Mouse (Mus musculus) lung, adult 2 months (tissue): ENCODE measurements around the gene Slc16a14. TPM values are rescaled to one million over a fixed set of nuclear protein-coding genes. Genes with fewer than 3 reads are reported as not detected.

ENCODE experiments used
- DNase-seq: peaks from one replicate; pipeline ENCODE4 v3.0.0; 2022
- H3K4me1 ChIP-seq: fragments of 200-500 bp; 2 replicates; pipeline ENCODE4 v1.6.1; 2011; ENCODE audit warnings: low read length; ENCODE audit not compliant: control insufficient read depth, insufficient read depth
- H3K4me3 ChIP-seq: fragments of 200-500 bp; replicated peaks from 2 replicates; pipeline ENCODE3; 2011; ENCODE audit warnings: low read depth, mild to moderate bottlenecking, control low read depth, low read length; ENCODE audit errors: extremely low read depth
- CTCF ChIP-seq: fragments of 200-500 bp; IDR thresholded peaks from 2 replicates; pipeline ENCODE4 v1.5.1; 2011; ENCODE audit warnings: mild to moderate bottlenecking, low read length, control low read depth; ENCODE audit not compliant: insufficient read depth
- POLR2A ChIP-seq: fragments of 200-500 bp; IDR thresholded peaks from 2 replicates; pipeline ENCODE4 v1.6.1; 2011; ENCODE audit warnings: low read depth, mild to moderate bottlenecking, control low read depth, low read length, borderline replicate concordance; ENCODE audit errors: extremely low read depth
- WGBS: fragments of 180-500 bp; shearing (Covaris S2); methylation state at CpG from one replicate; pipeline ENCODE4 v1.1.7; 2018; 5-methylcytosine and 5-hydroxymethylcytosine counted together
- polyA plus RNA-seq: library from polyadenylated mRNA; depleted of rRNA; stranded (reverse); fragments of >200 nt; gene quantifications from 2 replicates; pipeline ENCODE4 v1.2.3, GENCODE M21; 2012; rRNA removed

Gene Slc16a14
- polyA plus RNA-seq, 1 experiment = 0.06 TPM

DNA sequence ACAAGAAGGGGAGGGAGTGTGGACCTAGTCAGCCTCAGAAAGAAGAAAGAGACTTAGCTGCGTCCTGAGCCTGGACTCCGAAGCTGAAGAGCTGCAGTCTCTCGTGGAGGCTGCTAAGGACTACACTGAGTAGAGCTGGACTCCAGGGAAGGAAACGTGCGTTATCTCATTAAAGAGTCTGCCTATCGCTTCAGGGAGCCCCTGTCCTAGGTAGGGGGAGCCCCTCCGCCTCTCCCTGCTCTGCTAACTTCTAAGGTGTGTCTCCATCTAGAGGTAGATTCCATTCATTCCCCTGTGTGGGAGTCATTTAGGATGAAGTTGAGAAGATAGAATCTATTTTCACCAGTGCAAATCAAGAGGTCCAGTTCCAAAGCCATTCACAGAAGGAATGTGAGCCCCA lies 65.4 kb downstream of the Slc16a14 start:
- 54% methylated on average over 7 of the region's 7 CpGs for WGBS
- no peaks in the 10 kb centered on the region for H3K4me1 ChIP-seq
- no peak for TF ChIP-seq POLR2A
- TF ChIP-seq CTCF = no peak
- H3K4me3 ChIP-seq = no peak overlapping the region
- DNase-seq = no peak

DNA sequence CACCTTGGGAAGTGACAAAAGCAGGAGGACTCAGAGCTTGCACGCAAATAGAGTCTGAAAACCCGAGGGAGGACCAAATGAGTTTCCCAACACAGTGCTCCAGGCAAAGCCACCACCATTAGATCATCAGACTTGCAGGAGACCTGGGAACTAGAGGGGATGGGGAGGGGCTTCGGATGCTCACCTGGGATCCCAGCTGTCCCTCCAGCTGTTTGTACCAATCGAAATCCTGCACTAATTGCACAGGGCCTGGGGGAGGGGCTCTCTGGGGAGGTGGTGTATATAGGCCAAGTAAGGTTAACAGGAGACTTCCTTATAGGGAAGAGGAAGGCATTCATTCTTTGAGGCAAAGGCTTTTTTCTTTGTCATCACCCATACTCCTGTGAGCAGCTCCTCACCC lies 66.1 kb downstream of the Slc16a14 start:
- DNase-seq = no peak
- no peak for TF ChIP-seq CTCF
- no peak for TF ChIP-seq POLR2A
- no peak overlapping the region for H3K4me3 ChIP-seq
- WGBS = 63% methylated on average over 4 of the region's 4 CpGs
- no peaks in the 10 kb centered on the region for H3K4me1 ChIP-seq

DNA sequence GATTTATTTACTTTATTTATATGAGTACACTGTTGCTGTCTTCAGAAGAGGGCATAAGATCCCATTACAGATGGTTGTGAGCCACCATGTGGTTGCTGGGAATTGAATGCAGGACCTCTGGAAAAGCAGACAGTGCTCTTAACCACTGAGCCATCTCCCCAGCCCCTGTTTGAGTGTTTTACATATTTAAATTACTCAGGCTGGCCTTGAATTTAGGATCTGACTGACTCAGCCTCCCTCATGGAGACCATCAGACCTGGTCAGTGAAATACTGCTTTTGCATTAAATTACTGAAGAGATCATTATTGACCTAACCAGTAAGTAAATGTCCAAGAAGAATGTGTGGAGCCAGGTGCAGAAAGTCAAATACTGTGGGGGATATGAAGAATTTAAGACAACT lies 66.6 kb downstream of the Slc16a14 start:
- Histone ChIP-seq H3K4me1 (no peaks in the 10 kb centered on the region), H3K4me3 (no peak overlapping the region)
- no peak for TF ChIP-seq CTCF
- TF ChIP-seq POLR2A = no peak
- no peak for DNase-seq

DNA sequence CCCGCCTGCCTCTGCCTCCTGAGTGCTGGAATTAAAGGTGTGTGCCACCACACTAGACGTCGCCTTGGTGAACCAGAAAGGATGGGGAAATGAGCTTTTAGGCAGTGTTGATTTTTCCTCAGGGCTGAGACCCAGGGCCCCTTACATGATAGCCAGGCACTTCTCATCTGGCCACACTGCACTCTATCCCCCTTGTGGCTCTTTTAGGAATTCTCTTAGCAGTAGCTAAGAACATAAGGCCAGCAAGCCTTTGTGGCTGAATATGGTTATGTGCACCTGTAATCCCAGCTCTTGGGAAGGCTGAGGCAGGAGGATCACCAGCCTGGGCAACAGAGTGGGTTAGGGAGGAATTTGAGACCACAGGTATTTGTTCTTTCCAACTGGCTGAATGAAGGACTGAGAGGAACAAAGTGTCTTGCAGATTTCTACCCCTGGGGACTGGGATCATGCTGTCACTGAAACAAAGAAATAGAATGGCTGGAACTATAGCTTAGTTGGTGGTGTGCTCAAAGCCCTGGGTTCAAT lies 68.2 kb downstream of the Slc16a14 start:
- WGBS = 99% methylated on average over 3 of the region's 3 CpGs
- DNase-seq = no peak
- Histone ChIP-seq H3K4me3 (no peak overlapping the region), H3K4me1 (no peaks in the 10 kb centered on the region)
- TF ChIP-seq CTCF (no peak), POLR2A (no peak)

DNA sequence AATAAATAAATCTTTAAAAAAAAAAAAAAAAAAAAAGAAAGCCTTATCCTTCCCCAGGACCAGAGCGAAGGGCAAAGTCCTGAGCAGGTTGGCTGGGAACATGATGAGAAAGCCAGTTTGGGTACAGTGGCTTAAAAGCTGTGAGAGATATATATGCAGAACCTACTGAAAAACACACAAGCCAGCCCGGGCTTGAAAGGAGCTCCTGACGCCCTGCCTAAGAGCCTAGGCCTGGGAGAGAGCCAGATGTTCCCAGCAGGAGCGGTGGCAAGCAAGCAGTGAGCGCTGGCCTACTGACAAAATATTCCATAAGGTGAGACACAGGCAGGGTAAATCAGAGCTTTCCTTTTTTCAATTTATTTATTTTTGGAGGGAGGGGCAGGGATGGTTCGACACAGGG lies 68.7 kb downstream of the Slc16a14 start:
- H3K4me3 ChIP-seq = no peak overlapping the region
- TF ChIP-seq POLR2A = no peak
- no peak for TF ChIP-seq CTCF
- WGBS = 88% methylated on average over 6 of the region's 6 CpGs
- DNase-seq = no peak
- H3K4me1 ChIP-seq = no peaks in the 10 kb centered on the region

DNA sequence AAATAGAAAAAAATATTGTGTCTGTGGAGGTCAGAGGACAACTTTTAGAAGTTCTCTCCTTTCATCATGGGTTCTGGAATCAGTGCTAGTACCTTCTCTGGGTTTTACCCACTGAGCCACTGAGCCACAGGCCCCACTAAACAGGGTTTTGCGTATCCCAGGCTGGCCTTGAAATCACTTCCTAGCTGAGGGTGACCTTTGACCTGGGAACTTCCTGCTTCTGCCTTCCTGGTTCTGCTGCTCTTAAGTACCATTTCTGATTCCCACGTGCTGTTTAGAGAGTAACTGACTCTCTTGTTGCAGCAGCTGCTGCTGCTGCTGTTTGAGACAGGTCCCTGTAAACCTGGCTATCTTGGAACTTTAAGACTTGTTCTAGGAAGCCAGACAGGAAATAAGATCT lies 70.3 kb downstream of the Slc16a14 start:
- TF ChIP-seq POLR2A = no peak
- TF ChIP-seq CTCF = no peak
- H3K4me3 ChIP-seq = no peak overlapping the region
- H3K4me1 ChIP-seq = no peaks in the 10 kb centered on the region
- WGBS = 41% methylated on average over 2 of the region's 2 CpGs
- DNase-seq = no peak

DNA sequence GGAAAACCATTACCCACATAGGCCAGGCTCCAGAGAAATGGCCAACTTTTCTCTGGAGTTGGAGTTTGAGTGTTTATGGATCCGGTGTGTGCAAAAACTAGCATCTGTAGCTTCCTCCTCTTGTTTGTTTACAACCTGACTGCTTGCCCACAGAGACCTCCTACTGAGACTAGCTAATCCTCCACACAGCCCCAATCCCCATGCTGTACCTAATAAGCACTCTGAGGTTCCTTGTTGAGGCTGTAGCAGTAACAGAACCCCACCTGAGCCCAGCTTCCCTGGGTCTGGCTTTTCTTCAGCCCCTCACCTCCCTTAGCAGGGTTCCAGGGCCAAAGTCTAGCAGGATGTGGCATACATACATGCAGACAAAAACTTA lies 73.7 kb downstream of the Slc16a14 start:
- no peak for DNase-seq
- TF ChIP-seq POLR2A (no peak), CTCF (no peak)
- WGBS = 58% methylated on average over 1 of the region's 1 CpGs
- no peak overlapping the region for H3K4me3 ChIP-seq
- H3K4me1 ChIP-seq = no peaks in the 10 kb centered on the region

DNA sequence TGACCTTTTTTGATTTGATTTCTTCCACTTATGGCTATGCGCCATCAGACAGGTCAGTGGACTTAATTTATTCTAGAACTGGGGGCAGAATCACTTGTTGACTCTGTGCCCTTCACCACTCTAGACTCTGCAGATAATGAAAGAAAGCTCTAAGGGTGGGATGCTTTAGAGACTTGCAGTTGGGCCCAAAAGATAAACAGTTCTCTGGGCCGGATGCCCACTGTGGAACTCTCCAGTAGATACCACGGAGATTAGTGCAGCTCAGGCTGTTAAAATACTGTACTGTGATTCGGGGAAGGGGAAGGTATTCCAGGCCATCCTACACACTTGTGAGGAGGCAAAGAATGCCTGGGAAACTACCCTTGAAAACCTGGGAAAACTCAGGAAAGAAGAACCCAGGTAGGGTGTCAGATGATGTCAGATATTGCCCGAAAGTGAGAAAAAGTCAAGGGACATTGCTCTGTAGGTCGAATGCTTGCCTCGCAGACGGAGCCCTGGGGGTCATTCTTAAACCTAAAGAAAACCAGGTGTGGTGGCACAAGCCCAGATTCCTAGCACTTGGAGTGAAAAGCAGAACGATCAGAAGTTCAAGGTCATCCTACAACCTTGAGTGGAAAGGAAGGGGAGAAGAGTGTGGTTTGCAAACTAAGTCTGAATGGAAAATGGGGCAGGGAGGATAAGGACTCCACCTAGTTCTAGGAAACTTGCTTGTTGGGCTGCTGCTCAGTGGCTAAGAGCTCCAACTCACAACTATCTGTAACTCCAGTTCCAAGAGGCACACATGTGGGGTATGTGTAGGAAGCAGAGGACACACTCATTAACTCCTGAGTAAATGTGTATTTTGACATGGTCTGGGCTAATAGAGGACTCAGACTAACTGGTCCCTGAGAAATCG lies 74.3 kb downstream of the Slc16a14 start:
- no peaks in the 10 kb centered on the region for H3K4me1 ChIP-seq
- TF ChIP-seq CTCF = no peak
- no peak for TF ChIP-seq POLR2A
- no peak overlapping the region for H3K4me3 ChIP-seq
- 65% methylated on average over 10 of the region's 10 CpGs for WGBS
- no peak for DNase-seq

DNA sequence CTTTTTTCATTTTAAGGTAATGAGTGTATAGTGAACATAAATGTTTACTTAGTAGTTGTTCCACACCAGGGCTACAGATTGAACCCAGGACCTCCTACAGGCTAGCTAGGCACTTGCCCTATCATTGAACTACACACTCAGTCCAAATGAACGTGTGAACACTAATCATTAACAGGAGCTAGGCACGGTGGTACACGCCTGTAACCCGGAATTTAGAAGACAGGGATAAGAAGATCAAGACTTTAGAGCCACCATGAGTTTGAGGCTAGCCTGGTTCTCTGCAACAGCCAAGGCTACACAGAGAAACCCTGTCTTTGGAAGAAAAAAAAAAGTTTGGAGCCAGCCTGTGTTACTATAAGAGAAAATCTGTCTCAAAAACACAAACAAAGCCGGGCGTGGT lies 75.3 kb downstream of the Slc16a14 start:
- H3K4me1 ChIP-seq = no peaks in the 10 kb centered on the region
- DNase-seq = no peak
- H3K4me3 ChIP-seq = no peak overlapping the region
- TF ChIP-seq POLR2A = no peak
- no peak for TF ChIP-seq CTCF
- WGBS = 85% methylated on average over 6 of the region's 6 CpGs

Other genes with a start within 250 kb of the Slc16a14 start
- 1.5 and 2.4 TPM in 2 replicates for gene Dner, start 238.9 kb downstream of the Slc16a14 start, polyA plus RNA-seq
- gene Fbxo36, start 95.3 kb downstream of the Slc16a14 start, polyA plus RNA-seq = 7.7 and 7.9 TPM in 2 replicates
- 15.1 and 31.0 TPM in 2 replicates for gene Trip12, start 94.6 kb downstream of the Slc16a14 start, polyA plus RNA-seq
- gene Gm10553, start 165.0 kb upstream of the Slc16a14 start, polyA plus RNA-seq = not detected in 2 replicates
- gene A530032D15Rik, start 174.7 kb upstream of the Slc16a14 start, polyA plus RNA-seq = 0.65 TPM in 1 of 2 replicates, not detected in the other